Mouse (Mus musculus): ENCODE measurements around the gene Fuom. TPM values are rescaled to one million over a fixed set of nuclear protein-coding genes. Genes with fewer than 3 reads are reported as not detected.

Fuom gene
- polyA plus RNA-seq, 1 experiment: 25.3 TPM

- TF ChIP-seq CTCF (IDR thresholded peaks at IDR 0.05; ENCODE audit: borderline replicate concordance, extremely low read depth, insufficient read depth, insufficient read length): no peak
- no peak for TF ChIP-seq POLR2A (IDR thresholded peaks at IDR 0.05; ENCODE audit: borderline replicate concordance, extremely low read depth, insufficient read depth, insufficient read length, poor library complexity, severe bottlenecking)
- peak; percentile 77 for DNase-seq (ENCODE audit: low read depth)
Measured at GRCm38 (mm10) chr7:140049115-140049689, 53.0 kb downstream of the Fuom start.

- DNase-seq (ENCODE audit: low read depth): peak; percentile 8
- TF ChIP-seq CTCF (IDR thresholded peaks at IDR 0.05; ENCODE audit: borderline replicate concordance, extremely low read depth, insufficient read depth, insufficient read length): no peak
- no peak for TF ChIP-seq POLR2A (IDR thresholded peaks at IDR 0.05; ENCODE audit: borderline replicate concordance, extremely low read depth, insufficient read depth, insufficient read length, poor library complexity, severe bottlenecking)
Measured at GRCm38 (mm10) chr7:140048361-140049114, 53.7 kb downstream of the Fuom start, which contains the start of gene Msx3. Msx3 (minus strand) TSS chr7:140049089.

GRCm38 (mm10) chr7:140047811-140048311 lies 54.4 kb downstream of the Fuom start:
- TF ChIP-seq POLR2A (IDR thresholded peaks at IDR 0.05; ENCODE audit: borderline replicate concordance, extremely low read depth, insufficient read depth, insufficient read length, poor library complexity, severe bottlenecking): no peak
- TF ChIP-seq CTCF (IDR thresholded peaks at IDR 0.05; ENCODE audit: borderline replicate concordance, extremely low read depth, insufficient read depth, insufficient read length): no peak
- DNase-seq (ENCODE audit: low read depth): peak; percentile 56

Other genes with a start within 250 kb of the Fuom start
- gene Kndc1, start 207.7 kb downstream of the Fuom start, polyA plus RNA-seq (2012; rRNA removed): 17.0 and 33.3 TPM in 2 replicates
- not detected in 2 replicates for gene Utf1, start 158.7 kb downstream of the Fuom start, polyA plus RNA-seq (2012; rRNA removed)
- 0.55 and 0.76 TPM in 2 replicates for gene 6430531B16Rik, start 123.7 kb downstream of the Fuom start, polyA plus RNA-seq (2012; rRNA removed)
- gene Adam8, start 109.9 kb downstream of the Fuom start, polyA plus RNA-seq (2012; rRNA removed): 12.7 and 14.7 TPM in 2 replicates
- 88.0 and 121 TPM in 2 replicates for gene Zfp511, start 66.0 kb downstream of the Fuom start, polyA plus RNA-seq (2012; rRNA removed)
- 70.3 and 76.2 TPM in 2 replicates for gene Tubgcp2, start 65.8 kb downstream of the Fuom start, polyA plus RNA-seq (2012; rRNA removed)
- gene Msx3, start 53.4 kb downstream of the Fuom start, polyA plus RNA-seq (2012; rRNA removed): 1.3 and 4.0 TPM in 2 replicates
- gene Caly, start 19.9 kb downstream of the Fuom start, polyA plus RNA-seq (2012; rRNA removed): 146 and 172 TPM in 2 replicates
- gene Prap1, start 9.0 kb downstream of the Fuom start, polyA plus RNA-seq (2012; rRNA removed): 6.4 TPM in 1 of 2 replicates, not detected in the other
- gene Paox, start 13.4 kb upstream of the Fuom start, polyA plus RNA-seq (2012; rRNA removed): 5.1 and 6.0 TPM in 2 replicates
- gene Echs1, start 14.0 kb upstream of the Fuom start, polyA plus RNA-seq (2012; rRNA removed): 74.9 and 75.4 TPM in 2 replicates
- gene Mtg1, start 35.1 kb upstream of the Fuom start, polyA plus RNA-seq (2012; rRNA removed): 33.9 and 41.5 TPM in 2 replicates
- 10.2 and 16.2 TPM in 2 replicates for gene Sprn, start 52.4 kb upstream of the Fuom start, polyA plus RNA-seq (2012; rRNA removed)
- not detected in 2 replicates for gene Olfr522, start 62.3 kb upstream of the Fuom start, polyA plus RNA-seq (2012; rRNA removed)
- gene Olfr523, start 70.8 kb upstream of the Fuom start, polyA plus RNA-seq (2012; rRNA removed): not detected in 2 replicates
- not detected in 2 replicates for gene Olfr524, start 103.5 kb upstream of the Fuom start, polyA plus RNA-seq (2012; rRNA removed)
- 0.04 TPM in 1 of 2 replicates, not detected in the other for gene Cd163l1, start 115.8 kb upstream of the Fuom start, polyA plus RNA-seq (2012; rRNA removed)
- gene 5830411N06Rik, start 144.8 kb upstream of the Fuom start, polyA plus RNA-seq (2012; rRNA removed): 0.05 TPM in 1 of 2 replicates, not detected in the other
- gene Olfr525, start 218.4 kb upstream of the Fuom start, polyA plus RNA-seq (2012; rRNA removed): not detected in 2 replicates
- not detected in 2 replicates for gene Olfr527, start 231.6 kb upstream of the Fuom start, polyA plus RNA-seq (2012; rRNA removed)